Mouse (Mus musculus): ENCODE data around the gene Rpusd3. TPM values are rescaled to one million over a fixed set of nuclear protein-coding genes. Genes with fewer than 3 reads are reported as not detected.
A peak's percentile ranks its signal among the peaks of the same experiment; 100 is the strongest.

The Rpusd3 gene
- 19.7 and 23.6 TPM in 2 replicates for polyA plus RNA-seq (2014; fragmentation: Nextera tagmentation; extraction: Ambion mirVana)

DNA sequence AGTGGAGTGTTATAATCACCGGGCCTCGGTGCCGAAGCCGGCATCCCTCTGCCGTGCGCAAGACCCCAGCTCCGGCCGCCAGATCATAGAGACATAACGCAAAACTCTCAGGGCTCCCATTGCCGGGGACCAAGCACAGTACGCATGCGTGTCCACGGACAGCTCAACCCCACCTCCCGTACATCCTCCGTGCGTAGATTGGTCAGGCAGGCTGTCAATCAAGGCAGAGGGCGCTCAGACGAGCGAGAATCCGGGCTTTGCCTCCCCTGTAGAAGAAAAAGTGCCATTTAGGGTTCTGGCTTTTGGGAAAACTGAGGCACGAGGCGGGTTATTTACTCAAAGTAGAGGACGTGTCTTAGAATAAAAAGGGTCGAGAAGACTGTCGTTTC, at the start of gene Rpusd3:
Rpusd3 (minus strand) TSS at position 142 of the 389 bp plus-strand sequence.
- Histone ChIP-seq H3K9ac (replicated peaks; ENCODE audit: low read depth, low read length) (peak within 1 kb of the TSS; percentile 58), H3K4me2 (ENCODE audit: low read depth, low read length) (peak within 1 kb of the TSS; percentile 95), H3K27me3 (ENCODE audit: control insufficient read depth, insufficient read depth, low read length) (no peaks in the 10 kb centered on the region), H3K4me3 (ENCODE audit: low read depth, low read length) (peak within 1 kb of the TSS; percentile 54), H3K27ac (ENCODE audit: low read depth, low read length) (peak within 1 kb of the TSS; percentile 60; the same call in 1 of the 2 replicates), H3K36me3 (ENCODE audit: control insufficient read depth, insufficient read depth, low read length) (peaks cover 4% of the 10 kb centered on the region; the same call in 1 of the 2 replicates), H3K4me1 (ENCODE audit: control insufficient read depth, insufficient read depth, low read length) (peaks cover 11% of the 10 kb centered on the region), H3K9me3 (ENCODE audit: control insufficient read depth, low read length) (no peaks in the 10 kb centered on the region)
- peak; percentile 99 for ATAC-seq (ENCODE audit: low read depth)
- WGBS = under 1% methylated on average over 25 of the region's 25 CpGs

DNA sequence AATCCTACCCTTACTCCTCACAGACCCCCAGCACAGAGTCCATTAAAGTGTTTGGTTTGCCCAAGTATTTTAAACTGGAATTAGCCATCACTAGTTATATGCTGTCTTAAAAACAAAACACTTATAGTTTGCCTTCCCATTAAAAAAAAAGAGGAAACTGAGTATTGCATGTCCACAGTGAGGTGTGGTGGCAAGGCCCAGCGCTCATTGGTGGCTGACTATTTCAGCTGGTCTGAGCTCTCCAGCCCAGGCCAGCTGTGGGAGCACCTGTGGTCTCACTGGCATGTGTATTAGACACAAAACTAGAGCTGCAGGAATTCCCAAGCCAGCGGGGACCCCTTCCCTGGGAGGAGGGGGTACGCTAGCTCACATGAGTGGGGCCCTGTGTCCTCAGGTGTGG, 49.4 kb upstream of the Rpusd3 start:
- Histone ChIP-seq H3K36me3 (ENCODE audit: control insufficient read depth, insufficient read depth, low read length) (no peaks in the 10 kb centered on the region), H3K9me3 (ENCODE audit: control insufficient read depth, low read length) (no peaks in the 10 kb centered on the region), H3K4me2 (ENCODE audit: low read depth, low read length) (no peak overlapping the region), H3K9ac (replicated peaks; ENCODE audit: low read depth, low read length) (no peak overlapping the region), H3K27ac (ENCODE audit: low read depth, low read length) (no peak overlapping the region), H3K4me3 (ENCODE audit: low read depth, low read length) (no peak overlapping the region), H3K4me1 (ENCODE audit: control insufficient read depth, insufficient read depth, low read length) (peaks cover 4% of the 10 kb centered on the region; the same call in 1 of the 2 replicates), H3K27me3 (ENCODE audit: control insufficient read depth, insufficient read depth, low read length) (peaks cover 4% of the 10 kb centered on the region)
- WGBS = 82% methylated on average over 3 of the region's 3 CpGs
- no peak for ATAC-seq (ENCODE audit: low read depth)

DNA sequence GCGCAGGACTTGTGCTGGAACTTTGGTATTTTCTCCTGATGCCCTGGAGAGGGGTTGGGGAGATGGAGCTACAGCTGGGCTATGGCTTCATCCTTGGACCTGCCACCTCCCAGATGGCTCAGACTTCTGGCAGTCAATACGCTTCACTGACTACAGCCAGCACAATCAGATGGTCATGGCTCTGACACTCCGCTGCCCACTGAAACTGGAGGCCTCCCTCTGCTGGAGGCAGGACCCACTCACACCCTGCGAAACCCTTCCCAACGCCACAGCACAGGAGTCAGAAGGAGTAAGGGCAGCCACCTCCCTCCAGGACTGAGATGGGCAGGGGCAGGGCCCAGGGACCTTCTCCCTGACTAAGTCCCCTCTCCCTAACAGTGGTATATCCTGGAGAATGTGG, 46.5 kb upstream of the Rpusd3 start:
- peaks cover 4% of the 10 kb centered on the region; the same call in 1 of the 2 replicates for H3K4me1 ChIP-seq (ENCODE audit: control insufficient read depth, insufficient read depth, low read length)
- peaks cover 2% of the 10 kb centered on the region for H3K27me3 ChIP-seq (ENCODE audit: control insufficient read depth, insufficient read depth, low read length)
- no peak for ATAC-seq (ENCODE audit: low read depth)
- WGBS = 45% methylated on average over 5 of the region's 5 CpGs
- H3K27ac ChIP-seq (ENCODE audit: low read depth, low read length) = no peak overlapping the region
- no peaks in the 10 kb centered on the region for H3K9me3 ChIP-seq (ENCODE audit: control insufficient read depth, low read length)
- H3K4me2 ChIP-seq (ENCODE audit: low read depth, low read length) = no peak overlapping the region
- H3K36me3 ChIP-seq (ENCODE audit: control insufficient read depth, insufficient read depth, low read length) = no peaks in the 10 kb centered on the region
- H3K4me3 ChIP-seq (ENCODE audit: low read depth, low read length) = no peak overlapping the region
- no peak overlapping the region for H3K9ac ChIP-seq (replicated peaks; ENCODE audit: low read depth, low read length)

DNA sequence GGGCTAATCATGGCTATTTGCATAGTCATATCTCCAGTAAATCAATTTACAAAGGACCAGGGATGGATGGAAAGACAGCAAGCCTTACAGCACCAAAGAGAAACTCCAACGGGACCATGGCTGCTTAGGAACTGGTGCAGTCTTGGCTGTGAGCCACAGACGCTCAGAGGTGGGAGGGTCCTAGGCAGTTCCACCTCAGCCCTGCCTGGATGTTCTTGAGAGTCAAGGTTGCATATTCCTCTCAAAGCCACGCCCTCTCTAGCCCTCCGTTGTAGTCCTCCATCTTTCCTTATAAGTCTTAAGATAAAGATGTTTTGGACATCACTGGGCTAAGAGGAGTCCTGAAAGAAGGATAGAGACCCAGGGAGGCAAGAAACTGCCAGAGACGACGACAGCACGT, 44.9 kb upstream of the Rpusd3 start:
- Histone ChIP-seq H3K4me3 (ENCODE audit: low read depth, low read length) (no peak overlapping the region), H3K4me1 (ENCODE audit: control insufficient read depth, insufficient read depth, low read length) (no peaks in the 10 kb centered on the region), H3K36me3 (ENCODE audit: control insufficient read depth, insufficient read depth, low read length) (no peaks in the 10 kb centered on the region), H3K9ac (replicated peaks; ENCODE audit: low read depth, low read length) (no peak overlapping the region), H3K27me3 (ENCODE audit: control insufficient read depth, insufficient read depth, low read length) (no peaks in the 10 kb centered on the region), H3K27ac (ENCODE audit: low read depth, low read length) (no peak overlapping the region; the same call in 1 of the 2 replicates), H3K9me3 (ENCODE audit: control insufficient read depth, low read length) (no peaks in the 10 kb centered on the region), H3K4me2 (ENCODE audit: low read depth, low read length) (no peak overlapping the region)
- 78% methylated on average over 7 of the region's 7 CpGs for WGBS
- no peak for ATAC-seq (ENCODE audit: low read depth)

DNA sequence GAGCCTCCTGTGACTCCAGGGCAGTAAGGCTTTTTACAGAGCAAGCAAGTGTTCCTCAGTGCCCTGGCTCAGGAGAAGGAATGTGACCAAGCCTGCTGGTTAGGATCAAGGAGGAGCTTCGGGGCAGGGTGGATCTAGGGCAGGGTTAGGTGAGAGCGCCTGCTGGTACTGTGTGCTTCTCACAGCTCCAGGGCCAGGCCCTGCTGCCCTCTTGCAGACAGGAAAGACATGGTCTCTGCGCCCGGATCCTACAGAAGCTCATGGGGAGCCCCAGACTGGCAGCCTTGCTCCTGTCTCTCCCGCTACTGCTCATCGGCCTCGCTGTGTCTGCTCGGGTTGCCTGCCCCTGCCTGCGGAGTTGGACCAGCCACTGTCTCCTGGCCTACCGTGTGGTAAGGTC, 39.5 kb upstream of the Rpusd3 start:
- ATAC-seq (ENCODE audit: low read depth) = no peak
- no peak overlapping the region for H3K9ac ChIP-seq (replicated peaks; ENCODE audit: low read depth, low read length)

DNA sequence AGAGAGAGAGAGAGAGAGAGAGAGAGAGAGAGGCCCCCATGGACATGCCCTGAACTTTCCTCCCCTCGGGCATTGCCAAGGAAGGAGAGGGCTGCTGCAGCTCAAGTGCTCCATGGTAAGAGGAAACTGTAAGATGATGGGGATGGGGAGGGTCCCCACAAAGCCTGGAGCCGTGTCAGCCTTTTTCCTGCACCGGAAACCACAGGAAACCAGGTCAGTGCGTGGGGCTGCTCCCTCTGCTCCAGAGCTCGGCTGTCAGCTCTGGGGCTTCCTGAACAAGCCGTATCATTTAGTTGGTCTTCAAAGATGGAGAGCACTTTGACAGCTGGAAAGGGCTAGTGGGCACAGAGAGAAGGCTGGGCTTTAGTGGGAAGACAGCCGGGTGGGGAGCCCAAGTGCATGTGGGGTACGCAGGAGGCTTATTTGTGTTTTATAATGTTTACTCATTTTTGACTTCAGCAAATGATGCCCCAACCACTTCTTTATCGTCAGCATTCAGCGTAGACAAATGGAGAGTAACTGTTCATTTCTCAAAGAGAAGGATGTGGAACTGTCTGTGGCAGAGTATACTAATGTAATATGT, 38.9 kb upstream of the Rpusd3 start, which contains the start of gene Il17re:
Il17re (plus strand) TSS at position 533 of the 583 bp plus-strand sequence.
- WGBS = 78% methylated on average over 10 of the region's 10 CpGs
- no peaks in the 10 kb centered on the region for H3K9me3 ChIP-seq (ENCODE audit: control insufficient read depth, low read length)
- H3K4me2 ChIP-seq (ENCODE audit: low read depth, low read length) = no peak within 1 kb of the TSS
- H3K27ac ChIP-seq (ENCODE audit: low read depth, low read length) = no peak within 1 kb of the TSS
- no peak within 1 kb of the TSS for H3K4me3 ChIP-seq (ENCODE audit: low read depth, low read length)
- H3K36me3 ChIP-seq (ENCODE audit: control insufficient read depth, insufficient read depth, low read length) = no peaks in the 10 kb centered on the region
- H3K9ac ChIP-seq (replicated peaks; ENCODE audit: low read depth, low read length) = no peak within 1 kb of the TSS
- H3K27me3 ChIP-seq (ENCODE audit: control insufficient read depth, insufficient read depth, low read length) = no peaks in the 10 kb centered on the region
- H3K4me1 ChIP-seq (ENCODE audit: control insufficient read depth, insufficient read depth, low read length) = no peaks in the 10 kb centered on the region
- ATAC-seq (ENCODE audit: low read depth) = no peak

More for the DNA sequence above, 39.5 kb upstream of the Rpusd3 start:
- Histone ChIP-seq H3K27ac (ENCODE audit: low read depth, low read length) (no peak overlapping the region), H3K9me3 (ENCODE audit: control insufficient read depth, low read length) (no peaks in the 10 kb centered on the region), H3K4me3 (ENCODE audit: low read depth, low read length) (no peak overlapping the region), H3K36me3 (ENCODE audit: control insufficient read depth, insufficient read depth, low read length) (no peaks in the 10 kb centered on the region), H3K4me1 (ENCODE audit: control insufficient read depth, insufficient read depth, low read length) (no peaks in the 10 kb centered on the region), H3K4me2 (ENCODE audit: low read depth, low read length) (no peak overlapping the region), H3K27me3 (ENCODE audit: control insufficient read depth, insufficient read depth, low read length) (no peaks in the 10 kb centered on the region)
- WGBS = 65% methylated on average over 10 of the region's 10 CpGs

DNA sequence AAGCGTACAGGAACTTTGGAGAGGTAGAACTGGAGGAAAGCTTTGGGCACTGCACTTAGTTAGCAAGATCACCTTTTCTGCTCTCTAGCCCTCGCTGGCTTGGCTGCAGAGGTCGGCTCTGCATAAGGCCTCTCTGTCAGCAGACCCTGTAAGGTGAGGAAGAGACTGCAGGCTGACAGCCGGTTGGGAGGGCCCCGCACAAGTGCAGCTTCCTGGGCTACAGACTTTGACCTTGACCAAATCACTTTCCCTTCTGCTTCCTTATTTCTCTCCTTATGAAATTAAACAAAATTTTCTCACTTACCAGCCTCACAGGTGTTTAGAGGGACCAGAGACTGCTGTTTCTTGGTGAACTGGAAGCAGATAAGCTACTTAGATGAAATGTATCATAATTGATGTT, 35.9 kb upstream of the Rpusd3 start:
- H3K36me3 ChIP-seq (ENCODE audit: control insufficient read depth, insufficient read depth, low read length) = no peaks in the 10 kb centered on the region
- 79% methylated on average over 5 of the region's 5 CpGs for WGBS
- H3K4me3 ChIP-seq (ENCODE audit: low read depth, low read length) = no peak overlapping the region
- H3K27ac ChIP-seq (ENCODE audit: low read depth, low read length) = no peak overlapping the region
- H3K4me1 ChIP-seq (ENCODE audit: control insufficient read depth, insufficient read depth, low read length) = no peaks in the 10 kb centered on the region
- no peak overlapping the region for H3K9ac ChIP-seq (replicated peaks; ENCODE audit: low read depth, low read length)
- no peak for ATAC-seq (ENCODE audit: low read depth)
- H3K9me3 ChIP-seq (ENCODE audit: control insufficient read depth, low read length) = no peaks in the 10 kb centered on the region
- H3K27me3 ChIP-seq (ENCODE audit: control insufficient read depth, insufficient read depth, low read length) = no peaks in the 10 kb centered on the region
- H3K4me2 ChIP-seq (ENCODE audit: low read depth, low read length) = no peak overlapping the region

DNA sequence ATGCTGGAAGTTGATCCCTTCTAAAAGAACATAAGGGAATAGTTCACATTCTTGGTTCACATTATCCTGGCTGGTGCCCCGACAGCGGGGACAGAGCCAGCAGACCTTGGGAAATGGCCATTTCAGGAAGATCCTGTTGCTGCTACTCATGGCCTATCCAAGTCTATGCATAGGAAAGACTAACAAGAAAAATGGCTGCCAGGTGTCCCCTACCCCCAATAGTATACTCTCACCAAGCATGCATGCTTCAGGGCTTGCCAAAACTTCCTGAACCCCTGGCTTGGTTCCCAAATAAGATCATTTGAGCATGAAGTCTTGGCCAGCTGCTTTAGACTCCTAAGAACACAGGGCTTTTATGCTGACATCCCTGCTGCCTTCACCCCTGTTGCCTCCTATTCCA, 32.7 kb upstream of the Rpusd3 start:
- no peaks in the 10 kb centered on the region for H3K4me1 ChIP-seq (ENCODE audit: control insufficient read depth, insufficient read depth, low read length)
- H3K4me2 ChIP-seq (ENCODE audit: low read depth, low read length) = no peak overlapping the region
- no peaks in the 10 kb centered on the region for H3K9me3 ChIP-seq (ENCODE audit: control insufficient read depth, low read length)
- no peak overlapping the region for H3K9ac ChIP-seq (replicated peaks; ENCODE audit: low read depth, low read length)
- H3K36me3 ChIP-seq (ENCODE audit: control insufficient read depth, insufficient read depth, low read length) = peaks cover 20% of the 10 kb centered on the region
- ATAC-seq (ENCODE audit: low read depth) = no peak
- no peak overlapping the region for H3K4me3 ChIP-seq (ENCODE audit: low read depth, low read length)
- WGBS = 78% methylated on average over 2 of the region's 2 CpGs
- no peaks in the 10 kb centered on the region for H3K27me3 ChIP-seq (ENCODE audit: control insufficient read depth, insufficient read depth, low read length)
- no peak overlapping the region for H3K27ac ChIP-seq (ENCODE audit: low read depth, low read length)

DNA sequence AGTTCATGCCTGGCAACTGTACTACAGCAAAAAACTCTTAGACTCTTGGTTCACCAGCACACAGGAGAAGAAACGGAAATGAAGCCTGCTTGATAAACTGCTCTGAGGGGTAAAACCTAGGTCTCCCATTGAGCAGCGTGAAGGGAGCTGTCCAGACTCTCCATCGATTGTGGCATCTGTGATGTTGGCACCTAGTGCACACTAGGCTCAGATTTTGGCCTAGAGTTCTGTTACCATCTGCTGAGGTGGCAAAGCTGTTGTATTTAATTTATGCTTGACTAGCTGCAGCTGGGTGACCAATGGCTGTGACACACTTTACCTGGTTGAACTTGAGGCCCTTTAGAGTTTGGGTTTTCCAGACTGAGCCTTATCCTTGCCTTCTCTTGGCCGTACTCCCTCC, 28.5 kb upstream of the Rpusd3 start:
- no peak for ATAC-seq (ENCODE audit: low read depth)
- peaks cover 8% of the 10 kb centered on the region for H3K4me1 ChIP-seq (ENCODE audit: control insufficient read depth, insufficient read depth, low read length)
- no peak overlapping the region for H3K27ac ChIP-seq (ENCODE audit: low read depth, low read length)
- H3K9me3 ChIP-seq (ENCODE audit: control insufficient read depth, low read length) = no peaks in the 10 kb centered on the region
- no peak overlapping the region for H3K9ac ChIP-seq (replicated peaks; ENCODE audit: low read depth, low read length)
- 94% methylated on average over 4 of the region's 4 CpGs for WGBS
- H3K27me3 ChIP-seq (ENCODE audit: control insufficient read depth, insufficient read depth, low read length) = no peaks in the 10 kb centered on the region
- no peak overlapping the region for H3K4me3 ChIP-seq (ENCODE audit: low read depth, low read length)
- H3K4me2 ChIP-seq (ENCODE audit: low read depth, low read length) = no peak overlapping the region
- peaks cover 21% of the 10 kb centered on the region for H3K36me3 ChIP-seq (ENCODE audit: control insufficient read depth, insufficient read depth, low read length)

Measured in neural tube, embryonic 14.5 days (tissue).